Mouse (Mus musculus): ENCODE results near the gene Dagla. TPM values are rescaled to one million over a fixed set of nuclear protein-coding genes. Genes with fewer than 3 reads are reported as not detected.
A peak's percentile ranks its signal among the peaks of the same experiment; 100 is the strongest.

Gene Dagla
- polyA plus RNA-seq (2015; fragmentation: Nextera tagmentation; extraction: Ambion mirVana): 1.3 TPM in 2 replicates

GRCm38 (mm10) chr19:10304810-10305544, at the start of gene Dagla:
Gene Dagla (minus strand): TSS chr19:10304877.
- H3K27me3 ChIP-seq (replicated peaks; ENCODE audit: control insufficient read depth, insufficient read depth, low read length): no peaks in the 10 kb centered on the region; the same call in 1 of the 2 replicates
- no peaks in the 10 kb centered on the region for H3K9me3 ChIP-seq (ENCODE audit: control insufficient read depth)
- peak; percentile 99 for TF ChIP-seq CTCF (IDR thresholded peaks at IDR 0.05; ENCODE audit: low read depth)
- ATAC-seq: peak; percentile 67
- H3K4me2 ChIP-seq (replicated peaks; ENCODE audit: low read depth): peak within 1 kb of the TSS; percentile 98
- H3K4me1 ChIP-seq (replicated peaks; ENCODE audit: control insufficient read depth, insufficient read depth, low read length): no peaks in the 10 kb centered on the region
- H3K27ac ChIP-seq (ENCODE audit: low read depth, low read length): no peak within 1 kb of the TSS
- WGBS: 7% methylated on average over 56 of the region's 56 CpGs
- H3K9ac ChIP-seq (ENCODE audit: low read depth, low read length): peak within 1 kb of the TSS; percentile 59
- no peaks in the 10 kb centered on the region for H3K36me3 ChIP-seq (ENCODE audit: control insufficient read depth, insufficient read depth)
- H3K4me3 ChIP-seq (ENCODE audit: low read depth, low read length): peak within 1 kb of the TSS; percentile 66

DNA sequence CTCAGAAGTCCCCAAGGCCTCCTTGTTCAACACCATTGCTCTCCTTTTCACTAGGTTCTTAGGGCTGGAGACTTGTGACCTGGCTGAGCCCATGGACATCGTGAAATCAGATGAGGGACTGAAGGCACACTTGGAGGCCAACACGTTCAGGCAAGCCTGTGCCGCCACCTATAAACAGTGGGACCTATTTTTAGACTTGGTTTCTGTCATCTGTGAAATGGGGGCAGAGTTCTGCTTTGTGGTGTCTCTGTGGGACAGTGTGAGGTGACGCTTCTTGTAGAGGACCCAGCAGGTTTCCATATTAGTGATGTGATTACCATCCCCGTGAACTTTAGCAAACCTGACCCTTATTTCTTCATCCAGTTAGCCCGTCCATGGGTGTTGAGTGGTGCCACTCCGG, 47.5 kb upstream of the Dagla start:
- TF ChIP-seq CTCF (IDR thresholded peaks at IDR 0.05; ENCODE audit: low read depth): no peak
- no peak overlapping the region for H3K4me2 ChIP-seq (replicated peaks; ENCODE audit: low read depth)
- H3K9me3 ChIP-seq (ENCODE audit: control insufficient read depth): no peaks in the 10 kb centered on the region
- H3K27ac ChIP-seq (ENCODE audit: low read depth, low read length): no peak overlapping the region
- no peak overlapping the region for H3K9ac ChIP-seq (ENCODE audit: low read depth, low read length)
- no peaks in the 10 kb centered on the region for H3K27me3 ChIP-seq (replicated peaks; ENCODE audit: control insufficient read depth, insufficient read depth, low read length)
- WGBS: 83% methylated on average over 7 of the region's 7 CpGs
- no peak for ATAC-seq
- H3K36me3 ChIP-seq (ENCODE audit: control insufficient read depth, insufficient read depth): no peaks in the 10 kb centered on the region
- no peaks in the 10 kb centered on the region for H3K4me1 ChIP-seq (replicated peaks; ENCODE audit: control insufficient read depth, insufficient read depth, low read length)
- no peak overlapping the region for H3K4me3 ChIP-seq (ENCODE audit: low read depth, low read length)

- no peak for TF ChIP-seq CTCF (IDR thresholded peaks at IDR 0.05; ENCODE audit: low read depth)
- H3K9ac ChIP-seq (ENCODE audit: low read depth, low read length): no peak overlapping the region
- no peaks in the 10 kb centered on the region for H3K9me3 ChIP-seq (ENCODE audit: control insufficient read depth)
- no peaks in the 10 kb centered on the region for H3K27me3 ChIP-seq (replicated peaks; ENCODE audit: control insufficient read depth, insufficient read depth, low read length)
- H3K4me2 ChIP-seq (replicated peaks; ENCODE audit: low read depth): no peak overlapping the region
- 68% methylated on average over 5 of the region's 5 CpGs for WGBS
- no peak overlapping the region for H3K4me3 ChIP-seq (ENCODE audit: low read depth, low read length)
- no peaks in the 10 kb centered on the region for H3K36me3 ChIP-seq (ENCODE audit: control insufficient read depth, insufficient read depth)
- no peak for ATAC-seq
- H3K27ac ChIP-seq (ENCODE audit: low read depth, low read length): no peak overlapping the region
- no peaks in the 10 kb centered on the region for H3K4me1 ChIP-seq (replicated peaks; ENCODE audit: control insufficient read depth, insufficient read depth, low read length)
These were observed 43.1 kb upstream of the Dagla start for GRCm38 (mm10) chr19:10347628-10348273.

DNA sequence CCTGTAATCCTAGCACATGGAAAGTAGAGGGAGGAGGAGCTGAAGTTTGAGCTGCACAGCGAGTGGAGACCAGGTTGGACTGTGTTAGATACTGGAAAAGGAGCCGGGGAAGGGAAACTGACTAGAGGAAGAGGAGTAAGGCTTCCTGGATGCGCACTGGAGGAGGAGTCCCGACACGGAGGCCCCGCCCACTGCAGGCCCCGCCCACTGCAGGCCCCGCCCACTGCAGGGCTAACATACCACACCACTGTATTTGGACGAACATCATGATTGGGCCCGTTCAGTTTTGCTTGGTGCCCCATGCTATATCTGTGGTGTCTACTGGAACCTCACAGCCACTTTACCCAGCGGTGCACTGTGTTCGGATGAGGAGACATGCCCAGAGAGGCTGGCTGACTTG, 41.0 kb upstream of the Dagla start:
- Histone ChIP-seq H3K9ac (ENCODE audit: low read depth, low read length) (no peak overlapping the region), H3K4me1 (replicated peaks; ENCODE audit: control insufficient read depth, insufficient read depth, low read length) (no peaks in the 10 kb centered on the region), H3K9me3 (ENCODE audit: control insufficient read depth) (no peaks in the 10 kb centered on the region), H3K27ac (ENCODE audit: low read depth, low read length) (no peak overlapping the region), H3K4me3 (ENCODE audit: low read depth, low read length) (no peak overlapping the region), H3K4me2 (replicated peaks; ENCODE audit: low read depth) (no peak overlapping the region; the same call in 1 of the 2 replicates), H3K36me3 (ENCODE audit: control insufficient read depth, insufficient read depth) (no peaks in the 10 kb centered on the region), H3K27me3 (replicated peaks; ENCODE audit: control insufficient read depth, insufficient read depth, low read length) (no peaks in the 10 kb centered on the region)
- WGBS: 31% methylated on average over 12 of the region's 12 CpGs
- no peak for TF ChIP-seq CTCF (IDR thresholded peaks at IDR 0.05; ENCODE audit: low read depth)
- ATAC-seq: no peak

- no peak for TF ChIP-seq CTCF (IDR thresholded peaks at IDR 0.05; ENCODE audit: low read depth)
These were observed 39.2 kb upstream of the Dagla start for GRCm38 (mm10) chr19:10343866-10344265.

DNA sequence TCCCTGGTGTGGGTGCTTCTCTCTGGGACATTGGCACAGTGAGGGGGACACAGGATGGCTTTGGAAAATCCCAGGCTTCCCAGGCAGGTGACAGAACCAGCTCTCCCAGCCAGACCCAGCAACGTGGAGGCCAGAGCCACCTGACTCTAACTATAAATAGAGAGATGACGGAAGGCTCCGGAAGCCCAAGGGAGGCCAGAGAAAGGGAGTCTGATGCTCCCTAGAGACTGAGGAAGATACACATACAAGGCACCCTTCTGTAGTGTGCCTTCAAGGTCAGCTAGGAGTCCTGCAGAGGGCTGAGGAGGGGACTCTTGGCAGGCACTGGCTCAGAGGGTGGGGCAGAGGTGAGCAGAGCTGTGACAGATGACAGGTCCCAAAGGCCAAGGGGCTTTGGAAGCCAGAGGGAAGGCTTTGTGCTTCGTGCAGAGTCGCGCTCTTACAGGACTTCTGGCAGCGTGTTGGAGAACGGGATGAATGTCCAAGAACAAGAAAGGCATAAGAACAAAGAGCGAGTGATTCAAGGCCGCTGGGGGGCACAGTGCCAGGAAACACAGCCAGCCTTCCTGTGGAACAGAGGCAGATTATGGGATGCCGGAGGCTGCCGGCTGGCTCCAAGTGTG, 37.3 kb upstream of the Dagla start:
- Histone ChIP-seq H3K27ac (ENCODE audit: low read depth, low read length) (no peak overlapping the region), H3K36me3 (ENCODE audit: control insufficient read depth, insufficient read depth) (no peaks in the 10 kb centered on the region), H3K9ac (ENCODE audit: low read depth, low read length) (no peak overlapping the region), H3K4me1 (replicated peaks; ENCODE audit: control insufficient read depth, insufficient read depth, low read length) (no peaks in the 10 kb centered on the region), H3K4me3 (ENCODE audit: low read depth, low read length) (no peak overlapping the region), H3K9me3 (ENCODE audit: control insufficient read depth) (no peaks in the 10 kb centered on the region), H3K4me2 (replicated peaks; ENCODE audit: low read depth) (no peak overlapping the region), H3K27me3 (replicated peaks; ENCODE audit: control insufficient read depth, insufficient read depth, low read length) (0 out of 2 replicates have a peak, but pooled peaks cover 3% of the 10 kb centered on the region)
- TF ChIP-seq CTCF (IDR thresholded peaks at IDR 0.05; ENCODE audit: low read depth): peak; percentile 20; the same call in 1 of the 2 replicates
- 50% methylated on average over 12 of the region's 12 CpGs for WGBS
- no peak for ATAC-seq

More at GRCm38 (mm10) chr19:10343866-10344265, 39.2 kb upstream of the Dagla start:
- H3K4me1 ChIP-seq (replicated peaks; ENCODE audit: control insufficient read depth, insufficient read depth, low read length): no peaks in the 10 kb centered on the region
- H3K9me3 ChIP-seq (ENCODE audit: control insufficient read depth): no peaks in the 10 kb centered on the region
- 0 out of 2 replicates have a peak, but pooled peaks cover 3% of the 10 kb centered on the region for H3K27me3 ChIP-seq (replicated peaks; ENCODE audit: control insufficient read depth, insufficient read depth, low read length)
- H3K36me3 ChIP-seq (ENCODE audit: control insufficient read depth, insufficient read depth): no peaks in the 10 kb centered on the region
- H3K9ac ChIP-seq (ENCODE audit: low read depth, low read length): no peak overlapping the region
- 85% methylated on average over 10 of the region's 10 CpGs for WGBS
- no peak overlapping the region for H3K27ac ChIP-seq (ENCODE audit: low read depth, low read length)
- H3K4me3 ChIP-seq (ENCODE audit: low read depth, low read length): no peak overlapping the region
- no peak for ATAC-seq
- no peak overlapping the region for H3K4me2 ChIP-seq (replicated peaks; ENCODE audit: low read depth)

Measured in intestine, postnatal 0 days (tissue).